Mouse (Mus musculus): ENCODE data around the gene Grap. TPM values are rescaled to one million over a fixed set of nuclear protein-coding genes. Genes with fewer than 3 reads are reported as not detected.
"Not testable (repeated sequence)": the region's sequence is repeated elsewhere in the genome, so short reads cannot be mapped to it uniquely, and the experiment has no call there.

The Grap gene
- polyA plus RNA-seq, 1 experiment from 2014 or later: 6.8 TPM

DNA sequence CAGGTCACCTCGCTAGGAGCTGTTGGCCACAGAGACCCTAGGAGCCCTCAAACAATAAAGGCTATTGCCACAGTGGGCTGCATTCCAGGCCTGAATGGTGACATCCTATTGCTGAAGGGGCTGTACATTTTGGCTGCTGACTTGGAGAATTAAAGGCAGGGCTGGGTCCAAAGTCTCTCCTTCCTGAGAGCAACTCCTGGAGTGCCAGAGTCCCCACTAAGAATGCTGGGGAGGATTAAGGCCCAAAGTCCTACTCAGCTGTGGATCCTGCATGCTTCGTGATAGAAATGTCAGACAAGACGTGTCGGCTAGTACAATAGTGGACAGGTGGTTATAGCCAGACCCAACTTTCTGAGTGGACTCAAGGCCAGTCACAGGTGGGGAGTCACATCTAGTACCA, 16.8 kb upstream of the Grap start:
- not testable (repeated sequence) for H3K27me3 ChIP-seq (ENCODE audit: control insufficient read depth, insufficient read depth, low read length); H3K4me2 ChIP-seq (replicated peaks; ENCODE audit: low read depth, low read length); H3K9me3 ChIP-seq (ENCODE audit: control insufficient read depth, low read length); H3K4me1 ChIP-seq (replicated peaks; ENCODE audit: control insufficient read depth, insufficient read depth, low read length); H3K9ac ChIP-seq (ENCODE audit: low read depth, low read length); ATAC-seq (ENCODE audit: low FRiP score); H3K36me3 ChIP-seq (ENCODE audit: control insufficient read depth, insufficient read depth, low read length); H3K27ac ChIP-seq (ENCODE audit: low read depth, low read length); H3K4me3 ChIP-seq (ENCODE audit: low read depth, low read length); DNase-seq (ENCODE audit: low spot score)
- 94% methylated on average over 3 of the region's 4 CpGs for WGBS

DNA sequence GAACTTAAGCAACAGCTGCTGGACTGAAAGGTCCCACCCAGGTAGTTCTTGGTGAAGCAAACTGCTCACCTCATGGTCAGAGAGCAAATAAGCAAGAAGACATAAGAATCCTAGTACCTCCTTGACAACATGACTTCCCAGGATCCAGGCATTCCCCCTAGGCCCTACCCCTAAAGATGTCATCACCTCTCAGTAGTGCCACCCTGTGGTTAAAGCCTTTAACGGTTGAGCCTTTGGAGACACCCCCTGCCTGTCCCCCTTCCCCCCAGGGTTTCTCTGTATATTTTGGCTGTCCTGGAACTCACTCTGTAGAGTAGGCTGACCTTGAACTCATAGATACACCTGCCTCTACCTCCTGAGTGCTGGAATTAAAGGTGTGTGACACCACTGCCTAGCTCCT, 15.7 kb upstream of the Grap start:
- WGBS: 56% methylated on average over 1 of the region's 1 CpGs
- no peak overlapping the region for H3K9ac ChIP-seq (ENCODE audit: low read depth, low read length)
- ATAC-seq (ENCODE audit: low FRiP score): no peak
- H3K9me3 ChIP-seq (ENCODE audit: control insufficient read depth, low read length): no peaks in the 10 kb centered on the region
- DNase-seq (ENCODE audit: low spot score): no peak
- H3K27me3 ChIP-seq (ENCODE audit: control insufficient read depth, insufficient read depth, low read length): no peaks in the 10 kb centered on the region
- no peaks in the 10 kb centered on the region for H3K4me1 ChIP-seq (replicated peaks; ENCODE audit: control insufficient read depth, insufficient read depth, low read length)
- H3K4me2 ChIP-seq (replicated peaks; ENCODE audit: low read depth, low read length): no peak overlapping the region
- H3K36me3 ChIP-seq (ENCODE audit: control insufficient read depth, insufficient read depth, low read length): no peaks in the 10 kb centered on the region
- H3K27ac ChIP-seq (ENCODE audit: low read depth, low read length): no peak overlapping the region
- H3K4me3 ChIP-seq (ENCODE audit: low read depth, low read length): no peak overlapping the region

DNA sequence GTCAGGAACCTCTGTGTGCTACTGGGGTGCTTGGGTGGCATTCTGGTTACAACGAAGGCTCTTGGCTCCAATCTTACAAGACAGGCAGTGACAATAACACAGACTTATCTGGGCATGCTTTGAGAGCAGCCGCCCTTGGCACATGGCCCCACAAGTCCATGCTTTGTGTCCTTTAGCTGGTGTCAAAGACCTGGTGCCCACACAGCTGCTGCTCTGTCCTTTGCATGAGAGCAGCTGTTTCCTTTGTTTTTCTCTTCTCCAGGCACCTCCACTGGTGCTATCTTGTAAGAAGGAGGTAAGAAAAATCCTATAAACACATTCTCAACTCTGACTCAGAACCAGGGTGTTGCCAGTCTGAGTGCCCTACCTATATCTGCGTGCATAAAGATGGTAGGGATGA, 15.2 kb upstream of the Grap start:
- Histone ChIP-seq H3K9me3 (ENCODE audit: control insufficient read depth, low read length) (no peaks in the 10 kb centered on the region), H3K4me3 (ENCODE audit: low read depth, low read length) (no peak overlapping the region), H3K36me3 (ENCODE audit: control insufficient read depth, insufficient read depth, low read length) (no peaks in the 10 kb centered on the region), H3K27me3 (ENCODE audit: control insufficient read depth, insufficient read depth, low read length) (no peaks in the 10 kb centered on the region), H3K4me2 (replicated peaks; ENCODE audit: low read depth, low read length) (no peak overlapping the region), H3K4me1 (replicated peaks; ENCODE audit: control insufficient read depth, insufficient read depth, low read length) (no peaks in the 10 kb centered on the region), H3K9ac (ENCODE audit: low read depth, low read length) (no peak overlapping the region), H3K27ac (ENCODE audit: low read depth, low read length) (no peak overlapping the region)
- WGBS: 92% methylated on average over 3 of the region's 3 CpGs
- DNase-seq (ENCODE audit: low spot score) (no peak), ATAC-seq (ENCODE audit: low FRiP score) (no peak)

DNA sequence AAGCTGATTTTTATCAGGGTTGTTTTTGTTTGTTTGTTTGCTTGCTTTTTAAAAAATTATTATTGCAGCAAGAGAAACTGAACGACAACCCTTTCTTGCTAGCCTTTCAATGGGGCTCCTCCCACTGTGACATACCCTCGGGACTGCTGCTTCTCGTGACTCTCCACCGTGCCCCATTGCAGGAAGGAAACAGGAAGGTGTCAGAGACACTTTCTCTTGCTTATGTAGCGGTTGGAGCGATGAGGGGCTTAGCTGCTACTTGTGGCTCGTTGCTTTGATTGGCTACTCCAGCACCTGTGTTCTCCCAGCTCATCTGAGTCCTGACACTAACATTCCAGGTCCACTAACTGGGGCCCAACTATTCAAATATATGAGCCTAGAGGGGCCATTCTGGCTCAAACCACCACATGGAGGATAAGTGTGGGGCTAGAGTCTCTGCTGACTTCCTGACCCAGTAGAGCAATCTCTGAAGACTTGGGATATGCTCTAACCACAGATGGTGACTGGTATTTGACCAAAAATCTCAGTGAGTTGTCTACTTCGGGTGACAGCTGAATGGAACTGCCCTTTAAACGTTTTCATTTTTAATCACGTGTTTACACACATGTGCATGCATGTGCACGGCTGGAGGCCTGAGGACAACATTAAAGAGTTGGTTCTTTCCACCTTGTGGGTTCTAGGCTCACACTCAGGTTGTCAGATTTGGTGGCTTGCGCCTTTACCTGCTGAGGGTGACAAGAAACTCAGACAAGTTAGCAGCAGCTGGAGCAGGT, 14.1 kb upstream of the Grap start:
- H3K4me2 ChIP-seq (replicated peaks; ENCODE audit: low read depth, low read length): no peak overlapping the region
- no peaks in the 10 kb centered on the region for H3K4me1 ChIP-seq (replicated peaks; ENCODE audit: control insufficient read depth, insufficient read depth, low read length)
- no peak for DNase-seq (ENCODE audit: low spot score)
- 81% methylated on average over 12 of the region's 12 CpGs for WGBS
- H3K9me3 ChIP-seq (ENCODE audit: control insufficient read depth, low read length): no peaks in the 10 kb centered on the region
- ATAC-seq (ENCODE audit: low FRiP score): no peak
- H3K27ac ChIP-seq (ENCODE audit: low read depth, low read length): no peak overlapping the region
- H3K4me3 ChIP-seq (ENCODE audit: low read depth, low read length): no peak overlapping the region
- no peaks in the 10 kb centered on the region for H3K27me3 ChIP-seq (ENCODE audit: control insufficient read depth, insufficient read depth, low read length)
- H3K36me3 ChIP-seq (ENCODE audit: control insufficient read depth, insufficient read depth, low read length): no peaks in the 10 kb centered on the region
- H3K9ac ChIP-seq (ENCODE audit: low read depth, low read length): no peak overlapping the region

DNA sequence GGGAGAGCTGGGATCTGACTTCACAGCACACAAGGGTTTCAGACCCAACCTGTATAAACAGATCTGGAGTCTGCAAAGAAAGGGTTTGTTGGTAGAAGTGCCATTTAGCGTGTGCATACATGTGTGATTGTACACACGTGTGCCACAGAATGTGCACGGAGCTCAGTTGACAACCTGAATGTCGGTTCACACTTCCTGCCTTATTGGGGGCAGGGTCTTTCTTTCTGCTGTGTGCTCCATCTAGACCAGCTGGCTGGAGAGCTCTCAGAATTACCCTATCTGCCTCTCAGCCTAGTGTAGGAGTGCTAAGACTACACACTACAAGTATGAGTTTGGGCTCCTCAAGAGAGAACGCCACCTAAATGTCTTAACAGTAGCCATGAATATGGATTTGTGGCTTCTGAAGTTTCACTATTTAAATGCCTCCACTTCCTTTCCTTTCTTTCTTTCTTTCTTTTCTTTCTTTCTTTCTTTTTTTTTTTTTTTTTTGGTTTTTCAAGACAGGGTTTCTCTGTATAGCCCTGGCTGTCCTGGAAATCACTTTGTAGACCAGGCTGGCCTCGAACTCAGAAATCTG, 13.4 kb upstream of the Grap start:
- H3K4me1 ChIP-seq (replicated peaks; ENCODE audit: control insufficient read depth, insufficient read depth, low read length): no peaks in the 10 kb centered on the region
- DNase-seq (ENCODE audit: low spot score) (no peak), ATAC-seq (ENCODE audit: low FRiP score) (no peak)
- H3K27ac ChIP-seq (ENCODE audit: low read depth, low read length): no peak overlapping the region
- H3K27me3 ChIP-seq (ENCODE audit: control insufficient read depth, insufficient read depth, low read length): no peaks in the 10 kb centered on the region
- no peak overlapping the region for H3K4me2 ChIP-seq (replicated peaks; ENCODE audit: low read depth, low read length)
- H3K9ac ChIP-seq (ENCODE audit: low read depth, low read length): no peak overlapping the region
- no peaks in the 10 kb centered on the region for H3K9me3 ChIP-seq (ENCODE audit: control insufficient read depth, low read length)
- 92% methylated on average over 6 of the region's 6 CpGs for WGBS
- no peak overlapping the region for H3K4me3 ChIP-seq (ENCODE audit: low read depth, low read length)
- H3K36me3 ChIP-seq (ENCODE audit: control insufficient read depth, insufficient read depth, low read length): no peaks in the 10 kb centered on the region

DNA sequence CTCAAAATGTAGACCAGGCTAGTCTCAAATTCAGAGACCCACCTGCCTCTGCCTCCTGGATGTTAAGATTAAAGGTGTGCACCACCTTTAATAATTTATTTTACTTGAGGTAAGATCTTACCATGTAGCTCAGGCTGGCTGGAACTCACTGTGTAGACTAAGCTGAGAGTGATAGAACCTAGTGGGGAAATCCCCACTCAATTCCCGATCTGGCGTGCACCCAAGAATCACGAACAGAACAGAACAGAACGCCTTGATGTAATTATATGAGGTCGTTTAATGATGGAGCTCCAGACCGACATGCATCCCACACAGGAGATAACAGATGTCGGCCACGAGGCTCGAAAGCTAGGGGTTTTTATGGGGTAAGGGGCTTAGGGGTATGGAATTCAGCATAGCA, 12.5 kb upstream of the Grap start:
- not testable (repeated sequence) for H3K9ac ChIP-seq (ENCODE audit: low read depth, low read length); ATAC-seq (ENCODE audit: low FRiP score); DNase-seq (ENCODE audit: low spot score); H3K27me3 ChIP-seq (ENCODE audit: control insufficient read depth, insufficient read depth, low read length); H3K4me1 ChIP-seq (replicated peaks; ENCODE audit: control insufficient read depth, insufficient read depth, low read length); H3K4me3 ChIP-seq (ENCODE audit: low read depth, low read length); H3K27ac ChIP-seq (ENCODE audit: low read depth, low read length); H3K4me2 ChIP-seq (replicated peaks; ENCODE audit: low read depth, low read length); H3K36me3 ChIP-seq (ENCODE audit: control insufficient read depth, insufficient read depth, low read length); H3K9me3 ChIP-seq (ENCODE audit: control insufficient read depth, low read length)
- 92% methylated on average over 9 of the region's 9 CpGs for WGBS

DNA sequence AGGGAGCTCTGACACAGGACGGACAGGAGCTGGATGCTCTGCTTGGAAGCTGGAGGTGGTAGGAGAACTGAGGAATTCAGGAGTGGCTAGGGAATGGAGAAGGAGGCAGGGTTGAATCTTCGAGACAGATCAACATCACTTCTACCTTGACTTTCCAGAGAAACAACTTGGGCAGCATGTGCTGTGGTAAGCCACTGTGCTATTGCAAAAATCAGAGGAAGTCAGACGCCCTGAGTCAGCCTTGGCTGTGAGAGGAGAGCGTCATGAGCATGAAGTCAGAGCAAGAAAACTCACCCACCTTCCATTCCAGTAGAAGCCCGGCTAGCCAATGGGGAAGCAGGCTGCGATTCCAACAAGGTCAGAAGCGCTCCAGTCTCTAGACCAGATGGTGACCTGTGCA, 11.0 kb upstream of the Grap start:
- no peaks in the 10 kb centered on the region for H3K4me1 ChIP-seq (replicated peaks; ENCODE audit: control insufficient read depth, insufficient read depth, low read length)
- no peak for ATAC-seq (ENCODE audit: low FRiP score)
- WGBS: 86% methylated on average over 7 of the region's 7 CpGs

DNA sequence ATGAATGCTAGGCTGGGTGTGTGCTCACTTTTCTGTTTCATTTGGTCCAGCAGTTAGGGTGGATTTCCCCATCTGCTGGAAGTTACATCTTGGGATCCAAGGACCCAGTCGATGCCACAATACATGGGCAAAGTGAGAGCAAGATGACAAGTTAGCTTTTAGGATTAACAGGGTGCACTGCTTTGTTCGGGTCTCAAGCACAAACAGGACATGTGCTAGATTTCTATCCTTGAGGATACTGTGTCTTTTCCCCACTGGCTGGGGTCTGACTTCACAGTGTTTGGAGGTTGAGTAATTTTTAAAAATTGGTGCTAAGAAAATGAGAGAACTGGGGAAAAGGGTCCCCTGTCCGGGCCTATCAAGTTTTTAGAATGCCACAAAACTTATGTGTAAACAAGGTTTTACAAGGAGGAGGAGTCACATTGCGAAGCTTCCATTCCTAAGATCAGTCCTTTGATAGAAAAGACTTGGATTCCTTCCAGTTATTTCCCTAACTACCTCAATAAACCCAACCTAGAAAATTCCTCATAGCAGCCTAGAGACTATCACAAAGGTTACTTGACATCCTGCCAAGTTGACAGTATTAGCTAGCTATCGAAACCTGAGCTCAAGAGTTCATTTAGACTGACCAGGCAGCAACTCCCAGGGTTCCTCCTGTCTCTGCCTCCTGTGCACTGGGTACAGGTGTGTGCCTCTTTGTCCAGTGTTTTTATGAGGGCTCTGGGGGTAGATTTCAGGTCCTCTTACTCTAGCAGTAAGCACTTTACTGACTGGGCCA, 9.7 kb upstream of the Grap start:
- Histone ChIP-seq H3K9ac (ENCODE audit: low read depth, low read length) (no peak overlapping the region), H3K4me2 (replicated peaks; ENCODE audit: low read depth, low read length) (no peak overlapping the region), H3K36me3 (ENCODE audit: control insufficient read depth, insufficient read depth, low read length) (no peaks in the 10 kb centered on the region), H3K27ac (ENCODE audit: low read depth, low read length) (no peak overlapping the region), H3K27me3 (ENCODE audit: control insufficient read depth, insufficient read depth, low read length) (no peaks in the 10 kb centered on the region), H3K4me1 (replicated peaks; ENCODE audit: control insufficient read depth, insufficient read depth, low read length) (no peaks in the 10 kb centered on the region), H3K4me3 (ENCODE audit: low read depth, low read length) (no peak overlapping the region), H3K9me3 (ENCODE audit: control insufficient read depth, low read length) (no peaks in the 10 kb centered on the region)
- DNase-seq (ENCODE audit: low spot score) (no peak), ATAC-seq (ENCODE audit: low FRiP score) (no peak)
- WGBS: 87% methylated on average over 5 of the region's 5 CpGs

More for the DNA sequence above, 11.0 kb upstream of the Grap start:
- Histone ChIP-seq H3K27me3 (ENCODE audit: control insufficient read depth, insufficient read depth, low read length) (no peaks in the 10 kb centered on the region), H3K4me2 (replicated peaks; ENCODE audit: low read depth, low read length) (no peak overlapping the region), H3K4me3 (ENCODE audit: low read depth, low read length) (no peak overlapping the region), H3K9me3 (ENCODE audit: control insufficient read depth, low read length) (no peaks in the 10 kb centered on the region), H3K9ac (ENCODE audit: low read depth, low read length) (no peak overlapping the region), H3K36me3 (ENCODE audit: control insufficient read depth, insufficient read depth, low read length) (no peaks in the 10 kb centered on the region), H3K27ac (ENCODE audit: low read depth, low read length) (no peak overlapping the region)
- no peak for DNase-seq (ENCODE audit: low spot score)

Data from hindbrain, embryonic 11.5 days (tissue).